Mouse (Mus musculus): ENCODE results near the gene Apoc4.
"Not testable (repeated sequence)": the region's sequence is repeated elsewhere in the genome, so short reads cannot be mapped to it uniquely, and the experiment has no call there.

Gene Apoc4

DNA sequence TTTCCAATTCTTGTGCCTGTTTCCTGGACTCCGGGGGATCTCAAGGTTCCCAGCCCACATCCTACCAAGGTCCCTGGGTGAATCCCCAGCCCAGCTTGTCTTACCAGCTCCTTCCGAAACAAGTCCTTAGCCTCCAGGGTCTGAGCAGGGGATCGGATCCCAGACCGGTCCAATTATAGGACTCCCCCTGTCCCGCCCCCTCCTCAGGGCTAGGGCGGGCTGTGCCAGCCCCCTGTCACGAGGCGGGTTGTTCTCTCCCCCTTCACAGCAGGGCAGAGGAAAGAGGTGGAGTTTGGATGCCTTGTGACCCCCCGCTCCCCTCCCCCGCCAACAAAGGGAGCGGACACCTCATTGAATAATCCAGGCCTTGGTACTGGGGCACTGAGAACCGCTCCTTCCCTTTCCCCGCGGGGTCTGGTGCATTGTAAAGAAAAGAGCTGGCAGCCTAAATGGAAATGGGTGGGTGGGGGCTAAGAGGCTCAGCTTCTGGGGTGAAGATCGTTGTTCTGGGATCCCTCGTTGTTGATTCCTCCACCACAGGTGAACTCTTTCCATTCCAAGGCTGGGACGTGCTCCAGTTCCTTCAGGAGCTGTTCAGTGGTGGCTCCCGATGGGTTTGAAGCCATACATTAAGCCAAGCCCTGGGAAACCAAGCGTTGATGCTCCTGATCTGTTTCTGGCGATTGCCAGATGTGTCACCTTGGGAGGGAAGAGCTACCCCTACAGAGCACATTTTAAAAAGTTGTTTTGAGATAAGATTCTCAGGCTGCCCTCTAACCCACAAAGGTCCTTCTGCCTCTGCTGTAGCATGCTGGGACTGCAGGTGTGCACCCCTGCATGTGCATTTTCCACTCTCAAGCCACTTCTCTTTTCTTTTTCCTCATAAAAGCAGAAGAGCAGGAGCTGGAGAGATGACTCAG lies 17.9 kb upstream of the Apoc4 start, which contains the start of gene Apoe:
Gene Apoe, minus strand, starts transcription at position 282 of the 920 bp plus-strand sequence.
- peak; percentile 80 for DNase-seq

DNA sequence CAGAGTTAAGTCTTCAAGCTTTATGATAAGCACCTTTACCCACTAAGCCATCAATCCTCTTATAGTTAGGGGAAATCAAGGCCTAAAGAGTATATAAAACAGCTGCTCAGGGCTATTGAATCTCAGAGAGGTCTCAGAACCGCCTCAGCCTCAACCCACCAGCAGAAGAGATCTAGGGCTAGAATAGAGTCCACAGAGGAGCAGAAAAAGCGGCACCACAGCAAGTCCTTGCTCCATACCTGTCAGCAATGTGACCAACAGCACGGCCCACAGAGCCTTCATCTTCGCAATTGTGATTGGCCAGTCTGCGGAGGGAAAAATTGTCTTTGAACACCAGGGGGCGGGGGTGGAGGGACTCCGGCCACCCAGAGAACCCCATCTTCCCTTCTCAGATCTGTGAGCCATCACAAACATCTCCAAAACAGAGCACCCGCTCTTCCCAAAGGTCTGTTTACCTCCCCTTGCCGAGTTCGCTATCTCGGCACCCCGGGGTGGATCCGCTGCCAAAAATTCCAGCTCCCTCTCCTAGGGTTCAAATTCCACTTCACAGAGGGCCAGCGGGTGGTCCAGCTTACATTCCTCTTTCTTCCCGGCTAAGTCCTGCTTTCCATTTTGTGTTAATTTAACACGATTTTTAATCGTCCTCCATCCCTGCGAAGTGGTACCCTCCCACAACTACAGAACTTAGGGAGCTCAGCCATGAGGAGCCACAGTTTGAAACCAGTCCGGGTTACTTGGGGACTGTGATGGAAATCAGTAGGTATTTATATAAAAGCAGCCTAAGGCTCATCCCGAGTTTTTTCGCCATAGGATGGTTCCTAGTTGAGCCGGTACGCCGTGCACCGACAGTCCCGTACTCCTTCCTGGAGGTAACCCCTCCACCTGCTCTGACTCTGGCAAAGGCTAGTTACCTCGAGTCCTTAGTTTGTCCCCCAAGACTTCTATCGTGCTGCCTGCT lies 16.9 kb upstream of the Apoc4 start:
- peak; percentile 58 for DNase-seq

DNA sequence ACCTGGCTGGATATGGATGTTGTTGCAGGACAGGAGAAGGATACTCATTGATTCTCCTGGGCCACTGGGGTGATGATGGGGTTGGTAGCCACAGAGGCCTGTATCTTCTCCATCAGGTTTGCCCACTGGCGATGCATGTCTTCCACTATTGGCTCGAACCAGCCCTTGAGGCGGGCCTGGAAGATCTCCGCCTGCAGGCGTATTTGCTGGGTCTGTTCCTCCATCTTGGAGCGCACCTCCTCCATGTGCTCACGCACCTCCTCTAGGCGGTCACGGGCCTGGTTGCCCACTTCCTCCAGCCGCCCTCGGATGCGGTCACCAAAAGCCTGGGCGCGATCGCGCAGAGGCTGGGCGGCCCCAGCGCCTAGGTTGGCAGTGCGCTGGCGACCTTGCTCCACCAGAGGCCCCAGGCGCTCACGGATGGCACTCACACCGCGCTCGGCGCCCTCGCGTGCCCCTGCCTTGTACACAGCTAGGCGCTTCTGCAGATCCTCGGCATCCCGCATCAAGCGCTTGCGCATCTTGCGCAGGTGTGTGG lies 15.1 kb upstream of the Apoc4 start:
- no peak for DNase-seq

DNA sequence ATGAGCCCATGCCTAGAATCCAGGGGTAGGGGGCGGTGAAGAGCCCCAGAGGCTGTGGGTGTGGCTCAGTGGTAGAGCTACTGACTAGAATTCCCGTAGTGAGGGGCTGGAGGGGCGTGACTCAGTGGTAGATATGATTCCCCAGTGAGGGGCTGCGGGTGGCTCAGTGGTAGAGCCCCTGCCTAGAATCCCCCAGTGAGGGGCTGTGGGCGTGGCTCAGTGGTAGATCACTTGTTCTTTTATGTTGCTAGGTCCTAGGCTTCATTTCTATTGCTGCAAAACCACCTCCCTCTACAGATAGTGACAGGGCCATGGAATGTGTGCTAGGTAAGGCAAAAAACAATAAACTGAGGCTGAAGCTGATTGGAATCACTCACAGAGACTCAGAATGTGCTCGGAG lies 14.6 kb upstream of the Apoc4 start:
- no peak for DNase-seq

DNA sequence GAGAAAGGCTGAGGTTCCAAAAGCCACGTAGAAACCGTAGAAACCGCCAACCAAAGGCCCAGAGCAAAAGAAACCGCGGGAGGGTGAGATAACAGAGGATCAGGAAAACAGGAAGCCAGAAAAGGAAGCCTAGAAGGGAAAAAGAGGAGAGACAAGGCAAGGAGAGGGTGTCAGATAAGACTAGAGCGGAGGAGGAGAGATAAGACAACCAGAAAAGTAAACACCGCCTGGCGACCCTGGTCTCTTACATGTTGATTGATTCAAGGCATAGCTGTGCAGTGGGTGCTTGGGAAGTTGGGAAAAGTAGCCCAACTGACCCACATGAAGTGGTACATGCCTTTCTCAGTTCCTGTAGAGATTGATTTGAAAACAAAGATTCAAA lies 13.9 kb upstream of the Apoc4 start:
- no peak for DNase-seq

DNA sequence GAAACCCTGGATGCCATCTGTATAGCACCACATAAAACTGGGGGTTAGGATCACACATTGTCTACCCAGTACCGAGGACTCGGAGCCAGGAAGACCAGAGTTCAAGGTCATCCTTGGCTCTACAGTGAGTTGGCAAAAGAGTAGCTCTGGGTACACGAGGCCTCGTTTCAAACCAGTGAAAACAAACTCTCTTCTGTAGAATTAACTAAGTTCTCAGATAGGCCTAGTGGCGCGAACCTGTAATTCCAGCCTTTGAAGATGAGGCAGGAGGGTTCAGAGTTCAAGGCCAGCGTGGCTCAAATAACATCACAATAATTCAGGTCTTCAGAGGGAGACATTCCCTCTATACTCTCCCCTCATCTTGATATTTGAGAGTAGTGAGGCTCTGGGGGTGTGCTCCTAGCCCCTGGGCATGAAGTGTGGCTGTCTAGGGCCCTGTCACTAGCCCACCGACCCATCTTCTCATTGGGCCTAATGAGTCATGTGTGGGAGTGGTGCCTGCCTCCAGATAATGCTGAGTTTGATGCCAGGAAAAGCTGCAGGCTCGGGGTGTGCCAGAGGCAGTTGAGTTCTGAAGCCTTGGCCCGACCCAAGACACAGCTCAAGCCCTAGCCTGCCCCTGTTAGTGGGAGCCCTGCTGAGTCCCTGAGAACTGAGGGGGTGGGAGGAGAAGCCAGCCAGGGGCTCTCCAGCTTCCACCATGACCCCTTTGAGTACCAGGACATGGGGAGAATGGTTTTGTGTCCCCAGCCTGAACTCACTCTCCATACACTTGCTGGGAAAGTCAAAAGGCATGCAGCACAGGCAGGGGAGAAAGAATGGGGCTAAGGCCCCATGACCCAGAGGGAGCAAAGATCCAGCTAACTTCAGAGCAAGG lies 13.3 kb upstream of the Apoc4 start:
- DNase-seq: no peak

DNA sequence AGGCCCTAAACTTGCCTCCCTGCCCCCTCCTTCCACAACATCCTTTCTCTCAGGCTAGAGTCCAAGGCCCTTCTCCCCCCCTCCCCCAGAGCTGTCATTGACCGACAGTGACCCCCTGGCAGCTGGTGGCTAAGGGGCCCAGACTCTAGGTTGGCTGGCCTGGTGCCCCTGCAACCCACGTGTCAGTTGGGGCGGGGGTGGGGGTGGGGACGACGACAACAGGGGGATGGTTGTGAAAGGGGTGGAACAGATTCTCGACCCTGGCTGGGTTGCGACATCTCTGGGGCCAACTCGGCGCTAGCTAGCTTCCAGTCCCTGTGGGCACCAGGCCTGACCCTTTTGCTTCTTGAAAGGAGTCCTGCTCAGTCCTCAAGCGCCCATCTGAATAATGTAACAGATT lies 12.1 kb upstream of the Apoc4 start:
- peak; percentile 68 for DNase-seq

DNA sequence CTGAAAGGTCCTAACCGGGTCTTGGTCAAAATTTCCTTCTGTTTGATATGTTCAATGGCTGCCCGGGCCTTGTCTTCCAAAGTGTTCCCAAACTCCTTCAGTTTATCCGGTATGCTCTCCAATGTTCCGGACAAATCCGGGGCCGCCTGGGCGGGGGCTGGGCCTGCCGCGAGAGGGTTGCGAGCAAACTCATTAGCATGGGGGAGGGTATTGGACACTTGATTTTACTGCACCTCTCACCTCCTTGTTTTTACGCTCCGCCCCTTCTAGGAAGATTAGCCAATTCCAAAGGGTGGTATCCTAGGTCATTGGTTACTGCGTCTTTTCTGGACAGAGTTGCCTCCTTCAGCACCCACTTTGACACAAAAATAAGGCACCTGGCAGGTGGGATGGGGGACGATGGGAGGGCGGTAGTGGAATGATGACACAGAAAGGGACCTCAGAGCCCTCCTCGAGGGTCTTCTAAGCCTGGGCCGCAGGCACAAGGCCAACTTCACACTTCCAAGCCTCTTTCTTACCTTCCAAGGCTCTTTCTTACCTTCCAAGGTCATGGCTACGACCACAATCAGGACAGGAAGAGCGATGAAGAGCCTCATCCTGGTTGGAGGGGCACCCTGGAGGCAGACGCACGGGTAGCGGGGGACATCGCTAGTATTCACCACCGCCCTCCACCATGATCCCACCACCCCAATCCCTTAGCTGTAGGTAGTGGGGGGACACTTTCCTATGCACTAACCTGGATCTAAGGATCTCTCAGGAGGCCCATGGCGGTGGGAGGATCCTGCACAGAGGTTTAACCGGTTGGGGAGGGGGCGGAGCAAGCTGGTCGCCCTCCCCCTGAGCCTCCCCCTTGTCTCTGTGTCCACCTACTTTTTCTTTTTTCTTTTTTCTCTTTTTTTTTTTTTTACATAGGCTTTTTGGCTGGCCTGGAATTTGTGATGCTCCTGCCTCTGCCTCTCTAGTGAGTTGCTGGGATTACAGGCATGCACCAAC lies 10.9 kb upstream of the Apoc4 start, which contains the start of gene Apoc1:
Gene Apoc1, minus strand, starts transcription at position 788 of the 993 bp plus-strand sequence.
- peak; percentile 56 for DNase-seq

DNA sequence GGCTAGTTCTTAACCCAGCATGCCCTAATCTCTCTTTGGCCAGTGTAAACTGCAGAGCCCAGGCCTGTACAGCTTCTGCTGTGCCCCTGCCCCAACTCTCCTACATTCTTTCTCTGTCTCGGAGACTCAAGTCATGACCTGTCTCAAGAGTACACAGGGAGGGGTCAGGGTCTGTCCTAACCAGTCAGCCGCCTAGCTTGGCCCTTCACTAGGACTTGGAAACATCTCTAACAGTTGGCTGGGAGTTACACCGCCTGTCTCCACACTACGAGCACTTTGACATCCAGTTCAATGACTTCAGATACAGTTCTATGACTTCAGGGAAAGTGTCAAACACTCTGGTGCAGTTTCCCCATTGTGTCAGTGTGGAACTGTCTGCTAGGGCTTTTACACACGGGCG lies 10.2 kb upstream of the Apoc4 start:
- no peak for DNase-seq

DNA sequence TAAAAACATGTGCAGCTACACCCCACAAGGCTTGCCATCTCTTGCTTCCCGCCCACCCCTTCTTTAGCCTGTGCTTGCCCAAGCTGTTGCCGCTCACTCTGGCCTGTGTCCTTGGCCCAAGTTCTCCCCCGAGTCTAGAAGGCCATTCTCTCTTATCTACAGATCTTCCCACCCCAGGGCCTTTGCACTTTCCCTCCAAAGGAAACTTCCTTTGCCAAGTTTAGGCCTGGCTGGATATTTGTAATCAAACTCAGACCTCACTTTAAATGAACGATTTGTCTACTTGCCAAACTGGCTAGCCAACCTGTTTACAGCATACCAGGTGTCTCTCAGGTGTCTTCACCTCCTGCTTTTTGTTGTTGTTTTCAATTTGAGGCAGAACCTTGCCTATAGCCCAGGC lies 9.6 kb upstream of the Apoc4 start:
- no peak for DNase-seq

DNA sequence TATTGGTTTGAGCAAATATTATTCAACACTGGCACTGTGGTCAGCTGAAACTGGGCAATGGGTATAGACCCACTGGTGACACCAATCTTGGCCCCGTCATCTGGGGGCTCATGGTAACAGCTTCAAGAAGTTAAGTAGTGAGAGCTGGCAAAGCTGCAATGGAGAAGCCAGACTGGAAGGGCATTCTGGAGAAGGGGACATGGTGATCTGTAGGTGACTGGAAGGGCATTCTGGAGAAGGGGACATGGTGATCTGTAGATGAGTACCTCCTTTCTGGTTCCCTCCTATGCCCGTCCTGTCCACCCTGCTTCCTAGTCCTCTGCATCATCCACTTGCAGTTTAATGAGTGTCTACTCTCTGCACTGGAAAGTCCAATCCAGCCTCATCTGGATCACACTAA lies 7.3 kb upstream of the Apoc4 start:
- DNase-seq: no peak

DNA sequence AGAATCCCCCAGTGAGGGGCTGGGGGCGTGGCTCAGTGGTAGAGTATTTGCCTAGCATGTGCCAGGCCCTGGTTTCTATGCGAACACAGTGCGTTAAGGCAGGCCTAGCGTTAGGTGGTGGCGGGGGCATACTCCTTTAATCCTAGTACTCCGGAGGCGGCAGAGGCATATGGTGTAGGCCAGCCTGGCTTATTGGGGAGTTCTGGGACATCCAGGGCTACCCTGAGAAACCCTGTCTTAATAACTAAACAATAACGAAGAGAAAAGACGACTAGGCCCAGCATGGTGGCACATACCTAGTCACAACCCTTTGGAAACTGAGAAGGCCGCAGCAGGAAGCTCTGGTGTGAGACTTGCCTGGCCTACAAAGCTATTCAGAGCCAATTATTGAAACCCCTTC lies 6.8 kb upstream of the Apoc4 start:
- no peak for DNase-seq

DNA sequence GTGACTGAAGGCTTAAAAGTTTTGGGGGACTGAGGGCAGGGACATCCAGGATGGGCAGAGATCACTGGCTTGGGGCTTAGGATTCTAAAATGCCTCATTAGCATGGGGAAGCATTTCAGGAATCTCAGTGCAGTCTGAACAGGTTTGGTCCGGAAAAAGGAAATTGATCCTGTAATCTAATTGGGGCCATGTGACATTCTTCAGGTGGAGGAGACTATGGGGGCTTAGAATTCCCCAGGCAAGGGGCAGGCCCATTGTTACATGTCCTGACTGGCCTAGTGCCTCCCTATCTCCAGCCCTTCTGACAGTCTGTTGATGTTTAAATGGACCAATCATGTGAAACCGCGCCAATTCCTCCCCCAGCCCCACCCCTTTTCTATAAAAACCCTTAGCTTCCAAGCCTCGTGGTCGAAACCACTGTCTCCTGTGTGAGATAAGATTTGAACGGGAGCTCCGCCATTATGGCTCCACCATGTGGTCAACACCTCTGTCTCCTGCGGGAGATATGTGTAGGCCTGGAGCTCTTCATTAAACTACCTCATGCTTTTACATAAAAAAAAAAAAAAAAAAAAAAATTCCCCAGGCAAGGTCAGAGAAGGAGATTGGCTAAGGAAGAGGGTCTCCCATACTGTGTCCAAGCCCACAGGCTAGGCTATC lies 5.8 kb upstream of the Apoc4 start:
- not testable (repeated sequence) for DNase-seq

DNA sequence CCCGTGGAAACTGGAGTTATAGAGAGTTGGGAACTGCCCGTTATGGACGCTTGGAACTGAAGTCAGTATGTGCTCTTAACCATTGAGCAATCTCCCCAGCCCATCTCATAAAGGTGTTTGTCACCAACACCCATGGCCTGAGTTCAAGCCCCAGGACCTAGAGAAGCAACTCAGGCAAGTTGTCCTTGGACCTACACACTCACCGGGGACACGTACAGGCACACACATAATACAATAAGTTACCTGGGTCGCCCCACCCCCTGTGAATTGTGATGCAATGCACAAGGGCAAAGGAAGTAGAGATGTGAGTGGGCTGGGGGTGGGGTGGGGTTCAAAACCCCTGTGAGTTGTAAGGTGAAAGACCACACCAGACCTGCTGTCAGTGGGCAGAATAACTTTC lies 5.2 kb upstream of the Apoc4 start:
- DNase-seq: no peak

DNA sequence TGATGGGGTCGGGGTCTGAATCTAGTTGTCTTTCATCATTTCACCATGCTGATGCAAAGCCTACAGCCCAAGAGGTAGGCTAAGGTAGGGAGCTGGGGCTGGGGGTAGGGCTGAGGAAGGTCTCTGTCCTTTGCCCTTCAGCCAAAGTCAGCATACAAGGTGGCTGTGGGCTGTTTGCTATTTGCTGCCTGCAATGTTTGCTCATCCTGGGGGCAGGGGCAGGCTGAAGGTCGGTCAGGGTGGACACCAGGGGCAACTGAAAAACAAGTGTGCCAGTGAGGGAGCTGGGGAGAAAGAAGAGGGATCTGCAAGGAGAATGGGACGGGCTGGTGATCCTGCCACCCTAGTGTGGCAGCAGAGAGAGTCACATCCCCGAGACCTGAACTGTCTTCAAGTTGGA lies 4.1 kb upstream of the Apoc4 start:
- DNase-seq: no peak

DNA sequence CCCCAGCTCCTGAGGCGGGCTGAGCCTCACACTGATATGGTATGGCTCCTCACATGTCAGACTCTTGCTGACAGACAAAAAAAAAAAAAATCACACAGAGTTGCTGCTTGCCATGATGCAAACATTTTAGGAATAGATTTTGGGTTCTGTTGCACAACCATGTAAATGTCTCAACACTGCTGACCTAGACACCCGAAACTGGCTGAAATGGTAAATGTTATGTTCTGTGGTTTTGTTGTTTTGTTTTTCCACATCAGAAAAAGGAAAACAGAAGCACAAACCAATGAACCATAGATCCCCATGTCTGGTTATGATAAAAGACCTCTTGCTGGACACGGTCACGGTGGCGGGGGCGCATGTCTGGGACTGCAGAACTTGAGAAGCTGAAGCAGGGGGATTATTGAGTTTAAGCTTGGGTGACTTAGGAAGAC lies 2.5 kb upstream of the Apoc4 start:
- DNase-seq: no peak

DNA sequence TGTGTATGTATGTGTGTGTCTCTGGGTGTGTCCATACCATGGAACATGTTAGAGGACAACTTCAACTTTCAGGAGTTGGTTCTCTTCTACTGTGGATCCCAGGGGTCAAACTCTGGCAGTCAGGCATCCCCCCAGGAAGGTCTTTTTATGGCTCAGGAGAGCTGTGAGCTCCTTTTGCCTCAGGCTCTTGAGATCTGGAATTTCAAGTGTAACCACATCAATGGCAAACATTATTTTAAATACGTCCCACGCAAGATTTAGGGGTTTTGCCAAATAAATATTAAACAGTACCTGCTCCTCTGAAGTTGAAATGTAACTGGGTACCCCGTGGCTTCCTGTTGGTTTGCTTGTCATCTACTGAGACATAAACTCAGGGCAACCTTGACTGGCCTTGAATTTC lies 1.7 kb upstream of the Apoc4 start:
- DNase-seq: no peak

DNA sequence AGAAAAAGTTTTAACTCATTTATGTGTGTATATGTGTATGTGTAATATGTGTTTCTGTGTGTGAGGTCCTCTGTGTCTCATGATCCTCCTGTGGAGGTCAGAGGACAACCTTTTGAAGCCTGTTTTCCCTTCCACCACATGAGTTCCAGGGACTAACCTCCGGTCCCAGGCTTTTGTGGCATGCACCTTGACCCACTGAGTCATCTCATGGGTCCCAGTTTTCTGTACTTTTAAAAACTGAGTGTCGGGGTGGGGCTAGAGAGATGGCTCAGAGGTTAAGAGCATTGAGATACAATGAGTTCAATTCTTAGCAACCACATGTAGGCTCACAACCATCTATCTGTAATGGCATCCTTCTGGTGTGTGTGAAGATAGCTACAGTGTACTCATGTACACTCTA lies 577 bp downstream of the Apoc4 start:
- DNase-seq: no peak

DNA sequence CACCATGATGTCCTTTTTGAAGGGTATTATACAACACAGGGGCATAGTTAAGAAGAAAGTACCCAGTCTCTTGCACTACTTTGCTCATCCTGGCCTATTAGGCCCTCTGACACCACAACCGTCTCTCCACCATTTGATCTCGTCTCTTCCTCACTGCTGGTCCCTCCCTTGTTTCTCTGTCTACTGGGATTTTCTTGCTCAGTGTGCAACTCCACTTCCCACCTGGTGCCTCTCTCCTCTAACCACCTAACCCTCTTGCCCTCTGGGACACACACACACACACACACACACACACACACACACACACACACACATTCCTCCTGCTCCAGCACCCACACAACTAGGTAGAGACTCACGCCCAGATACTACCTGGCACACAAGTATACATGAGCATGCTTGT lies 2.4 kb downstream of the Apoc4 start:
- DNase-seq: no peak

DNA sequence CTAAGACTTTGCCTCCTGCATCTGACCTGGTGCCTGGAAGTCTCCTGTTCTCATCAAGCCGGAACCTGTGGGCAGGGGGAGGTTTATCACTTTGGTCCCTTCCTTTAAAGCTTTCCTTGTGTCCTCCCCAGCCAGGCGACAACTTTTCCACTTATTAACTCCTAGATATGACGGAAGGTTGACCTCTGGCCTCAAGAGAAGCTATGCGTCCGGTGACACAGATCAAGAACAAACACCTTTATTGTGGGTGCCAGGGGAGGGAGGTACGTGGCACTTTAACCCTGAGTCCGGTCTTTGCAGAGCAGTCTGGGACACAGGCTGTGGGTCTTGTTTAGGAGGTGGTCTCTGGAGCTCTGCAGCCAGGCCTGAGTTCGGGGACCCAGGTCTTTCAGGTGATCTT lies 3.4 kb downstream of the Apoc4 start, which contains the start of gene Apoc2:
Gene Apoc2, minus strand, starts transcription at position 70 of the 400 bp plus-strand sequence.
- no peak for DNase-seq

Measured in kidney, postnatal 10 days (tissue).